Mouse (Mus musculus) hindlimb bud, embryonic 11.5 days (tissue): ENCODE data around the gene Rcsd1.

Experiments
- DNase-seq: peaks from one replicate; pipeline ENCODE4 v3.0.0-alpha.2; 2012; ENCODE audit warnings: low read depth, low spot score; ENCODE audit errors: extremely low spot score

Rcsd1 gene

GRCm38 (mm10) chr1:165709629-165710256 lies at the start of gene Rcsd1:
Gene Rcsd1, minus strand, starts transcription at chr1:165709757.
- DNase-seq = no peak

- no peak for DNase-seq
These were observed 45.6 kb upstream of the Rcsd1 start for GRCm38 (mm10) chr1:165755194-165755593.

- no peak for DNase-seq
These were observed 44.6 kb upstream of the Rcsd1 start for GRCm38 (mm10) chr1:165754205-165754604.

- DNase-seq = no peak
These were observed 42.3 kb upstream of the Rcsd1 start for GRCm38 (mm10) chr1:165751838-165752237.

GRCm38 (mm10) chr1:165751142-165751541 lies 41.6 kb upstream of the Rcsd1 start:
- no peak for DNase-seq

- no peak for DNase-seq
These were observed 38.5 kb upstream of the Rcsd1 start for GRCm38 (mm10) chr1:165748053-165748452.

- DNase-seq = no peak
These were observed 32.4 kb upstream of the Rcsd1 start for GRCm38 (mm10) chr1:165741989-165742388.

- no peak for DNase-seq
These were observed 29.4 kb upstream of the Rcsd1 start for GRCm38 (mm10) chr1:165738985-165739384.

- DNase-seq = no peak
These were observed 28.3 kb upstream of the Rcsd1 start for GRCm38 (mm10) chr1:165737867-165738266.

- DNase-seq = no peak
These were observed 27.9 kb upstream of the Rcsd1 start for GRCm38 (mm10) chr1:165737451-165737850.

- peak; percentile 84 for DNase-seq
These were observed 26.6 kb upstream of the Rcsd1 start for GRCm38 (mm10) chr1:165735826-165736818.

GRCm38 (mm10) chr1:165734840-165735239 lies 25.3 kb upstream of the Rcsd1 start:
- no peak for DNase-seq

GRCm38 (mm10) chr1:165731553-165731952 lies 22.0 kb upstream of the Rcsd1 start:
- no peak for DNase-seq

- DNase-seq = no peak
These were observed 20.6 kb upstream of the Rcsd1 start for GRCm38 (mm10) chr1:165730129-165730528.

- DNase-seq = no peak
These were observed 18.6 kb upstream of the Rcsd1 start for GRCm38 (mm10) chr1:165728057-165728639.

- DNase-seq = no peak
These were observed 17.4 kb upstream of the Rcsd1 start for GRCm38 (mm10) chr1:165726986-165727385.

- no peak for DNase-seq
These were observed 15.6 kb upstream of the Rcsd1 start for GRCm38 (mm10) chr1:165725039-165725644.

- DNase-seq = no peak
These were observed 14.9 kb upstream of the Rcsd1 start for GRCm38 (mm10) chr1:165724219-165725033.

- no peak for DNase-seq
These were observed 13.1 kb upstream of the Rcsd1 start for GRCm38 (mm10) chr1:165722531-165723123.

- DNase-seq = no peak
These were observed 9.1 kb upstream of the Rcsd1 start for GRCm38 (mm10) chr1:165718543-165719105.
